Mouse (Mus musculus) left cerebral cortex, postnatal 36 days (tissue): ENCODE measurements around the gene Ccm2. TPM values are rescaled to one million over a fixed set of nuclear protein-coding genes. Genes with fewer than 3 reads are reported as not detected.

Experiments used
- DNase-seq, 2 experiments: peaks; one replicate each; pipeline ENCODE4 v3.0.0; 2021 to 2022; ENCODE audit warnings: low spot score in 2 of 2, mixed read lengths in 1 of 2
- intact Hi-C: fragments of 180-260 bp; cut with DNase I; formaldehyde crosslinking; loops from one replicate; pipeline ENCODE4 v1.15.1; 2025
- total RNA-seq, 2 experiments: library from RNA; stranded (reverse); gene quantifications; 2 replicates each; pipeline ENCODE4 v1.2.3; 2021

The Ccm2 gene
- total RNA-seq, 2 experiments from 2014 or later: 56.1 to 64.1 TPM

DNA sequence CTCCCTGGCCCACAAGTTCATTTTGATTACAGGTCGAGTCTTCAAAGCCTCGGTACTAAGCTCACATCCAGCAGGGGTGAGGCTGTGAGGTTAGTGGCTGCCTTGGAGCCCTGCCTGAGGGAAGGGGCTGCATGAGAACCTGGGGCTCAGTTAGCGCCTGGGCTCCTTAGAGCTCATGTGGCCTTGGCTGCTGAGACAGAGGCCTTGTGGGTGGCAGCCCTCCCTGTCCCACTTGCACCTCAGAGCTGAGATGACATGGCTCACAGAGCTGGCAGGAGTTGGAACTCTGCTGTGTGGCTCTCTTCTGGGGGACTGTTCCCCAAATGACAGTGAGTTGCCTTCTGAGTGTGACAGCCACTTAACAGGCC lies 22.7 kb downstream of the Ccm2 start:
- intact Hi-C loops: no loop called here
- no peak for DNase-seq

DNA sequence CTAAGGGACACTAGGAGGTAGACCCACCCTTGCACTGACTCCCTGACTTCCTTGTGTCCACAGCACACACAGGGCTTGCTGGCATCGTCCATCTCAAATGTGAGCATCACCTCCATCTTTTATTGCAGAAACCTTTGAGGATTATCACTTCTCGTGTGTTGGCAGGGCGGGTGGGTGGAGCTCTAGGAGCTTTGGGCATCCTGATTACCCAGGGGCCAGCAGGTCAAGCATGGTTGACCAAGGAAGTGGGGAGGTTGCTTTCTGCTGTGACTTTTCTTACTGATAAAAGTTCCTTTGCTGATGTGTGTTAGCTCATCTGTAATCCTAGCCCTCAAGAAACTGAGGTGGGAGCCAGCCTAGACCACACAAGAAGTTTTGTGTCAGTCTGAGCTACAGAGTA lies 29.5 kb downstream of the Ccm2 start:
- intact Hi-C loops: no loop called here
- DNase-seq: no peak

DNA sequence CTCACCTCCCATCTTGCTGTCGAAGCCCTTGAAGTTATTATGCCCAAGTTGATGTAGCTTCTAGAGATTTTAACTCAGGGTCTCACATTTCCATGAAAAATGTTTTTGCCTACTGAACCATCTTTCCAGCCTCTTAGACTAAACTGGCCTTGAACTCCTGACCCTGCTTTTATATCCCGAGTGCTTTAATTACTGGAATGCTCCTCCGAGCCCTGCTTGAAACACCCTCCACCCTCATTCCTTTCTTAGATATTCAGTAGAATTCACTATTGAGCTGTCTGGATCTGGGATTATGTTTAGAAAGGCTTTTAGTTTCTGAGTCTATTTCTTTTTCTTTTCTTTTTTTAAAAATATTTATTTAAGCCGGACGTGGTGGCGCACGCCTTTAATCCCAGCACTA lies 32.7 kb downstream of the Ccm2 start:
- intact Hi-C loops: no loop called here
- DNase-seq: no peak

DNA sequence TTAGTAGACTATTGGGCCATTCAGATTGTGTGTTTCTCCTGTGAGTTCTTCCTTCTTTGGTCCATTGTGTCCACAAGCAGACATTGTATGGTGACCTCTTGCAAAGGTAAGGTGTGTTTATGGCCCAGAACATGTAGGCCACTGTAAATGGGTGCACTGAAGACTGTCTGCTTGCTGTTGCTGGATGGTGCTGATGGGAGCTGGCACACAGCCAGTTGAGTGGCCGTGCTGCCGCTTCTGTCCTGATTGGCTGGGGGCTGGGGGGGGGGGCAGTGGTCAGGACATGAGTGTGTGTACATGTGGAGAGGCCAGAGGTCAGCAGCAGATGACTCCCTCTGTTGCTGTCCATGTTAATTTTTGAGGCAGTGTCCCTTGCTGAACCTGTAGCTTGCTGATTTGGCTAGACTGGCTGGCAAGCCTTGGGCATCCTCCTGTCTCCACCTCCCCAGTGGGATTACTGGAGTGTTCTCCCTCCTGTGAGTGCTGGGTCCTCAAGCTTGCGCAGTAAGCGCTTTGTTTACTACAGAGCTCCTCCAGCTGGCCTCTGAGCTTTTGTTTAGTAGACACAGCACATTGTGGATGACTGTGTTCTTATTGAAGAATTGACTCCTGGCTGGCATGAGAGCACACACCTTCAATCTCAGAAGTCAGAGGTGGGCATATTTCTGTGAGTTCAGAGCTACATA lies 33.5 kb downstream of the Ccm2 start:
- no peak for DNase-seq
- intact Hi-C loops: no loop called here

DNA sequence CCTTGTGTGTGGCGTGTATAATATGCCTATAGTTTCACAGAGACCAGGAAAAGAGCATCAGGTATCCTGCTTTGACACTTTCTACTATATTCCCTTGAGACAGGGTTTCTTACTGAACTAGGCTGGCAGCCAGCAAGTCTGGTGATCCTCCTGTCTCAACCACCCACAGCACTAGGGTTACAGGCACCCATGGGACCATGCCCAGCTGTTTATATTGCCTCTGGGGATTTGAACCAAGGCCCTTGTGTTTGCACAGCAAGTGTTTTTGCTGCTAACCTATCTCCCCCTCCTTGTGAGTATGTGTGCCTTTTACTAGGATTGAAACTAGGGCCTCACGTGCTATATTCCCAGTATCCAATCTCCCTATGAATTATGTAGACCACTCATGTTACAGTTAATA lies 34.9 kb downstream of the Ccm2 start:
- intact Hi-C loops: no loop called here

DNA sequence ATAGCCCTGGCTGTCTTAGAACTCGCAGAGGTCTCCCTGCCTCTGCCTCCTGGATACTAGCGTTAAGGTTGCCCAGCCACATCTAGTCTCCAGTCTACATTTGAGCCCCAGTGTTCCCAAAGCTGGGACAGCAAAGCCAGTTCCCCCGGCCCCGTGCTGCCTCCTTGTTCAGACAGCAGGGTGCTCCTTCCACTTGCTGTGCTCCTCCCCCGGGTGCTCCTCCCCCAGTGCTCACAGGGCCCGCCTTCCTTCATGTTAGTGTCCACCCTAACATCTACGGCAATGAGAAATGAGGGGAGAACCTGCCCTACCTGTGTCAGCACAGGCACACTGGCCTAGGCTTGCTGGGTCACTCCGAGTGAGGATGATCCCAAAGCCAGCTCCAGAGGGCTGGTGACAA lies 39.1 kb downstream of the Ccm2 start:
- DNase-seq: no peak
- intact Hi-C loops: no loop called here

More for the DNA sequence above, 34.9 kb downstream of the Ccm2 start:
- no peak for DNase-seq

DNA sequence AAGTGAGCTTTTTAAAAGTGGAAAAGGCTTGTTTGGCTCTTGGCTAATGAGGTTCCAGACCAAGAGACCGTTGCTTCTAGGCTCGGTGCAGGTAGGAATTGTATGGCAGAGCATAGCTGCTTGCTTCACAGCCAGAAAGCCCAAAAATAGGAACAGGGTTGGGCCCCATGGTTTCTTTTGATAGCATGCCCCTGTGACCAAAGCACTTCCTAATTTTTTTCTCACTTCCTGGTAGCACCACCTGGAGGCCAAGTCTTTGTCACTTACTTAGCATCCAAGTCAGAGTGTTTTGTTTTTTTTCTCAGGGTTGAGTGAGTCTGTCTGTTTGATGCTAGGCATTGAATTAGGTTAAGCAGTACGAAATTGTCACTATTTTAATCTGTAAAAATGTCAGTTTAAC lies 40.0 kb downstream of the Ccm2 start:
- no peak for DNase-seq
- intact Hi-C loops: no loop called here

DNA sequence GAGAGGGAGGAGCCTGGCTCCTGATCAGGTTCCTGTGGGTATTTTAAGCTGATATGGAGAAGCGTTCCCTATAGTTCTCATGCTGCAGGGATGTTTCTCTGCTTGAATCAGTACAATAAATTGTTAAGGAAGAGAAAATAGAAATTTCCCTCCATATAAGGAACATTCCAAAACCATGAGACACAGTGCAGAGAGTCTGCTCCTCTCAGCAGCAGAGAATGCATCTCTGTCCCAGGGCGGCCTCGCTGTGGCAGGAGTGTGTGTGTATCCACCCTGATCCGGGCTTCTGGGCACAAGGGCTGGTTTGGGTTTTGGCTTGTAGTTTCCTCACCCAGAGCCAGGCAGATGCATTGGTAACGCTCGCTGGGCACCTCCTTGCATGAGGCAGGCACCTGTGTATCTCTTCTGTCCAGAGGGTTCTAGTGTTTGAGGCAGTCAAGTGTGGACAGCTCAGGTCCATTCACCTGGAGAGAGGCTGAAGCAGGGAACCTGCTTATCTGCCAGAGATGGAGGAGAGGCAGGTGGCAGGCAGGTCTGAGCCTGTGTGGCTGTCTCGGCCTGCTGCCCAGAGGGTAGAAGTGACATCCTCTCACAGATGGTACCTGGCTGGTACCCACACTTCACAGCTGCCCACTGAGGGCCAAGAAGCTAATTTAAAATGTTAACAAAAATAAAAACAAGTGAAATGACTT lies 40.7 kb downstream of the Ccm2 start:
- intact Hi-C loops: no loop called here
- DNase-seq: no peak

DNA sequence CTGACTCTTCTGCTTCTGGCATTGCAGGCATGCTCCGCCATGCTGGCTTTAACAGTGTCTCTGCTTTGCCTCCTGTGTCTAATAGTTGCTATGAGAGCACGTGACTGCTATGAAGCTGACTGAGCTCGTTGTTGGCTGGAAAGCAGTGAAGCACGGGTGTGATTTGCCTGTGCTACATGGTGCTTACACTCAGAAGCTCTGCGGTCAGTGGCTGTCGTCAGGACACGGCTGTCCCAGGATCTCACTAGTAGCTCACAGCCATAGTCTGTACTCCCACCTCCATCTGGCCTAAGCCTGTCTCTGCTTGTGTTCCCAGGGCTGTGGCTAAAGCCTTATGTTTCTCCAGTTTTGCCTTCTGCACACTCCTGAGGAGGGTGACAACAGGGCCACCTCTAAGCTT lies 41.6 kb downstream of the Ccm2 start:
- no peak for DNase-seq
- intact Hi-C loops: no loop called here

DNA sequence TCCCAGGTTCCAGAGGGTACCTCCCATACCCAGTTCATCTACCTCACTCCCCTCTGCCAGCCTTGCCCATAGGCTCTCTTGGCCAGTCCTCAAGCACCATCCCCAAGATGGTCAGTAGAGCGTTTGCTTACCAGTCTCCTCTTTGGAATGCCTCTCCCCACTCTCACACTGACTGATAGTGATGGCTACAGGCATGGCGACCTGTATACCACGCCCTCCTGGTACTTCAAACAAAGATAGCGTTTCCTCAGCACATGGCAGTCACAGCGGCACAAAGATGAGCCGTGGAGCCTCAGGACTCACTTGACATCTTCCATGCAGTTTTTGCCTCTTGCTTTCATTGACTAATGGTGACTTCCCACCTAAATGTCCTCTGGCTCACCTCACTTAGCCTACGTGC lies 43.2 kb downstream of the Ccm2 start:
- intact Hi-C loops: no loop called here
- DNase-seq: no peak

DNA sequence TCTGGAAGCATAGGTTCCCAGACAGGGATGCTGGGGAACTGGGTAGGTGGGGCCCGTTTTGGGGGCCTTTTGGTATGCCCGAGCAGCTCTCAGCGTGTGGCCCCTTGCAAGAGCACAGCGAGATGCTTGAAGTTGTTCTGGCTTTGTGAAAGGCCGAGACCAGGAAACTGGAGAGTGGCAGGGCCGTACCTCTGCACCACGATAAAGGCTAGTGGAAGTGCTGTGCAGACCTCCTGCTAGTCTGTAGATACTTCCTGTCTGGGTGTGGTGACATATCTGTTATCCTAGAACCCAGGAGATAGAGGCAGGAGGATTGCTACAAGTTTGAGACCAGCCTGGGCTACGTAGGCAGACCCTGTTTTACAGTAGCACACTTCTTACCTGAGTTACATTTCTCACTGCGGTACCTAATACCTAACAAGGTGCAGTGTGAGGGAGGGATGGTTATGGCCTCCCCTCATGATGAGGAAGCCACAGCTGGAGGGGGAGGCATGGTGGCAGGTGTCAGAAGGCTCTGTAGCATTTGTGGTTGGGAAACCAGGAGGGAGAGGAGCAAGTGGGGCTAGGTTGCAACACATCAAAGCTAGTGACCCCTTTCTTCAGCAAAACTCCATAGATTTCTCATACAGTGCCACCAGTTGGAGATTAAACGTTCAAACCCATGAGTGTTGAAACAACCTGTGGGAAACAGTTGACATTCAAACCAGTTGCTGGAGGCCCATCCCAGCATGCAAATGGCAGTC lies 44.4 kb downstream of the Ccm2 start:
- intact Hi-C loops: no loop called here
- no peak for DNase-seq

DNA sequence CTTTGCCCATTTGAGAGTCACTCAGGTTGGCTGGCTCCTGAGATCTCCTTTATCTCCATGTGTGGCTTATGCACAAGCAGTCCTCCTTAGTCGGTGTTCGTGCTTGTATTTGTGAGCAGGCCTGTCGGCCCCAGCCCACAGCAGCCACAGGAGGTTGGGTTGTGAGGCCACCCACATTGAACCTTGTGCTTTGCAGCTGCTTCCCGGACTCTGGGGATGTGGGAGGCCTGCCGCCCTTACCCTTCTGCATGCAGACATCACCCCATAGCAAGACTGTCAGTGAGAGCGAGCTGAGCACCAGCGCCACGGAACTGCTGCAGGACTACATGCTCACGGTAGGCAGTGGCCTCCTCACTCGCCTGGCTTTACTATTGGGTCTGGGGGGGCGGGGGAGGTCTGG lies 46.7 kb downstream of the Ccm2 start:
- no peak for DNase-seq

DNA sequence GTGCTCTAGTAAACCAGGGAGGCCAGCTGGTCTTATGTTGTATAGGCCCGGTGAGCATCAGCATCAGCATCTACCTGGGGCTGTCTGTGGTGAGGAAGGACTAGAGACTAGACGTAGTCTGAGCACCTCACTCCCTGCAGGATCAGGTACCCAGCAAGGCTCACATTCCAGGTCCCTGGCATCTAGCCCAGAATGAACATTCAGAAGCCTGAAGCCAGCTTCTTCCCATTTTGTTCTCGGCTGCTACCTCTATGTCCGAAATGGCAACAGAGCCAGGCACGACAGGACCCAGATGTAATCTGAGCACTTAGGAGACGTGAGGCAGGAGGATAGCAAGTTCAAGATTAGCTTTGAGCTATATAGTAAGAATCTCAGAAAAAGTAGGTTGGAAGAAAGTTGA lies 48.2 kb downstream of the Ccm2 start:
- intact Hi-C loops: no loop called here

More for the DNA sequence above, 46.7 kb downstream of the Ccm2 start:
- intact Hi-C loops: no loop called here

DNA sequence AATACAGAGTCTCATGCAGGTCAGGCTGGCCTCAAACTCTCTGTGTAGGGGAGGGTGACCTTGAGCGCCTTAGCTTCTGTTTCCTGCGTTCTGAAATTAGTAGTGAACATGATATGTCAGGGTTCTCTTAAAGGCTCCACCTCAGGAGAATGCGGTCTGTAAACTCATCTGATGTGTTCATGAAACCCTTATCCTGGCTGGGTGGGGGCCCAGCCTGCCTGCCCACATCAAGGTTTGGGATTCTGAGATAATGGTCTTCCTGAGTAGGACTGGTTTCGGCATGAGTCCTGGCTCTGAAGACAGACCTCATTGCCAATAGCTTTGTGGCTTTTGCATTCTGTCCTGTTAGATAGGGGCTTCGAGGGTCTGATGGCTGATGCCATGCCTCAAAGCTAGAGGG lies 48.7 kb downstream of the Ccm2 start:
- DNase-seq: no peak
- intact Hi-C loops: no loop called here

More for the DNA sequence above, 48.2 kb downstream of the Ccm2 start:
- no peak for DNase-seq

DNA sequence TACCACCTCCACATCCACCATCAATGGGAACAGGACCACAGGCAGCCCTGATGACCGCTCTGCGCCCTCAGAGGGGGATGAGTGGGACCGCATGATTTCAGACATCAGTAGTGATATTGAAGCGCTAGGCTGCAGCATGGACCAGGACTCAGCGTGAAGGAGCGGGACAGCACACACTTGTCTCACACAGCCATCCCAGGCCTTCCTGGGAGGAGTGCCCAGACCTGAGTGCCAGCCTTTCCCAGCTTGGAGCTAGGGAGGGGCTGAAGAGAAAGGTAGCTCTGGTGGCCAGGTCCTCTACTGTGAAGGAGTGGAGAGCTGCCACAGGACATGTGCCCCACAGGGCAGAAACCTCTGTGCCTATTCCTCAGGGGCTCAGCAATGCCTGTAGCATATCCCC lies 49.5 kb downstream of the Ccm2 start:
- intact Hi-C loops: no loop called here
- DNase-seq: no peak

DNA sequence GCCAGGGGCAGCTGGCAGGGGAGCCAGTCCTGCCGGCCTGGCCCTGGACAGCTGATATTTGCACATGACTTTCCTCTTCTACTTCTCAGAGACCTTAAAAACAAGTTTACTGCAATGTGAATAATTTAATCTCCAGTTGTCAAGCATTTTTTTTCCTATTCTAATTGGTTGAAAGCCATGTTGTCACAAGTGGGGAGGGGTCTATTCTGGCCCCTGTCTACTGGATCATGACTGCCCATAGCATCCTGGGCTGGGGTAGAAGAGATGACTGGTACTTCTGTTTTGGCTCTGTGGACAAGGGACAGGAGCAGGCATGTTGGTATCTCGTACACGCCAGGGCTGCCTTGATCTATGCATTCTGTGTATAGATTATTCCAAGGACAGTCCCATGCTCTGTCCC lies 49.9 kb downstream of the Ccm2 start:
- DNase-seq: no peak
- intact Hi-C loops: no loop called here

DNA sequence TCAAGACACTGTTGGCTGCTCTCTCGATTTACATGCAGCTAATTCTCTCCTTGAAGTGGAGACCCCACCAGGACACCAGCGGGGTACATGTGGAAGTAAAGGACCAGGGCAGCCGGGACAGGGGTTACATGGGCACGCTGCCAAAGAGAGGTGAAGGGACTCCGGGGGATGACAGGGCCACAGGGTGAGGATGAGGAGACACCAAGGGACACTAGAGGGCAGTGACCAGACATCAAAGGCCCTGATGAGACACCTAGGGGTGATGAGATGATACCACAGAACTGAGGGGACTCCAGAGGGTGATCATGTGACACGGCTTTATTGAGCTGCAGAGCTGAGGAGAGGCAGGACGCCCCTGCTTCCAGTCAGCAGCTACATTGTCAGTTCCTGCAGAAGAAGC lies 50.8 kb downstream of the Ccm2 start:
- intact Hi-C loops: no loop called here
- no peak for DNase-seq

DNA sequence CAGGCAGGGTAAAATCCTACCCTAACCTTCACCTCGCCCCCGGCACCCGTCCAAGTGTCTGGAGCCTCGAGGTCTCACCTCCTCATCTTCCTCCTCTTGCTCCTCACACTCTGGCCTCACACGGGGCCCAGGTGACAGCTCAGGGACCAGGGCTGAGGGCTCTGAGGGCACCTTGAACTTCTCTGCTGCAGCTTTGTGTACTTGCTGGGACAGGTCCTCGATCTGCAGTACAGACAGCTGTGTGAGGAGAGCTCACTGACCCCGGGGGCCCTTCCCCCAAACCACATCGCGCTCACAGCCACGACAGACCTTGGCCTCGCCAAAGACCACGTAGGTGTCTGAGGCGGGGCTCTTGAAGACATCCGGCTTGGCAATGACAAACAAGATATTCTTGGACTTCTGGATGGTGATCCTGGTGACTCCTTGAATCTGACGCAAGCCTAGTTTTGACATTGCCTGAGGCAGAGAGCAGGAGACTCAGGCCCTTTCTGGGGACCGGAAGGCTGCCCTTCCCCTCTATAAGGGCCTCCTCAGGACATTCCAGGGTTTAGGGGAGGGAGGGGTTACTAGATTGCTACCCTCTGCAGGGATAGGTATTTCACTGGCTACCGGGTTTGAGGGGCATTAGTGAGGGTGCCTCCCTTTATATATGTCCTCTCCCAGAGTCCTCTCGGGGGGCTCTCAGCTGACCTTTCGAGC lies 51.7 kb downstream of the Ccm2 start:
- peak in 1 of 2 experiments; percentile 19 for DNase-seq
- intact Hi-C loops: no loop called here

DNA sequence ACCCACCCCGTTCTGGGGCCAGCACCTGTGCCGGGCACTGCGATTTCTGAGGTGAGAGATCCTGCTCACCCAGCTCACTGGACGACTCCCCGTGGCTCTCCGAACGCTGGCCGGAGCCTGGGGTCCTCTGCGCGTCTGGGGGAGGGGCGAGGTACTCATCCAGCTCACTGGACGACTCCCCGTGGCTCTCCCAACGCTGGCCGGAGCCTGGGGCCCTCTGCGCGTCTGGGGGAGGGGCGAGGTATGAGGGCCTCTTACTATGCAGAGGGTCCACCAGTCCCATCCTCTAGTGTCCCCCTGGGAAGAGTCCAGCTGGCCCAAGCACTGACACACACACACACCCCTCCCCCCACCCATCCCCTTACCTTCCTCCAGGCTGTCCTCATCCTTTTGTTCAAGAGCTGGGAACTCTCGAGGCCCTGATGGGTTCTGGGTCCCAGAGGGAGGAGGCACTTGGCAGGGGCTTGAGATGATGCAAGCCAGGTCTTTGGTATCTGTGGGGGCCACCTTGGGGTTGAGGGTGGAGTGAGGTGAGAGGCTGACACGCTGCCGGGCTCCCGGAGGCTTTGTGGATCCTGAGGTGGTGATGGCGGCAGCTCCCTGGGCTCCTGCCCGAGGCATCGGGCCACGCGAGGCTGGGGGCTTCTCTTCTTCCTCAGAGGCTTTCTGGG lies 52.5 kb downstream of the Ccm2 start:
- DNase-seq: no peak
- intact Hi-C loops: no loop called here

DNA sequence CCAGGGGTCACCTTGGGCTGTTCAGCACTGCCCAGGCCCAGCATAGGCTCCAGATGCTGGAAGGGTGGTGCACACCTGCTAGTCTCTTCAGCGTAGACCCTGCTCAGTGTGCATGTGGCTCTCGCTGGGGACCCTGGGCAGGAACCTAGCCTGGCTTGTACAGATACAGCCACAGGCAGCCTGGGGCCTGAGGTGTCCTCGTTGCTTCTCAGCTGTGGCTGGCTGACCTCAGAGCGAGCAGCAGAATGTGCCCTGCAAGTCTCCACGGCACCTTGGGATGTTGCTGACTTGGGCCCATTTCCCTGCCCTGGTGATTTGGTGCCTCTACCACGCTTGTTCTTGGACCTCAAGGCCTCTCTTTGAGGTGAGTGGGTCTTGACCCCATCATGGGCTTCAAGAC lies 53.1 kb downstream of the Ccm2 start:
- DNase-seq: no peak
- intact Hi-C loops: no loop called here
